Mouse (Mus musculus) forebrain, embryonic 11.5 days (tissue): ENCODE measurements around the gene Cep104. TPM values are rescaled to one million over a fixed set of nuclear protein-coding genes. Genes with fewer than 3 reads are reported as not detected.

Experiments
- ATAC-seq: fragments of 200-750 bp; cut with Nextera tagmentation; replicated peaks from 2 replicates; pipeline ENCODE4 v1.8.0; 2017; ENCODE audit warnings: moderate TSS enrichment; ENCODE audit not compliant: low FRiP score
- DNase-seq: peaks from one replicate; pipeline ENCODE4 v3.0.0-alpha.2; 2017; ENCODE audit warnings: low spot score
- H3K27ac ChIP-seq: fragments of 300-500 bp; sonication (generic); 2 replicates; pipeline ENCODE4 v1.5.1; 2014; ENCODE audit warnings: low read depth, low read length
- H3K27me3 ChIP-seq: fragments of 300-500 bp; sonication (generic); 2 replicates; pipeline ENCODE4 v1.6.1; 2014; ENCODE audit warnings: mild to moderate bottlenecking, low read length, mixed read lengths; ENCODE audit not compliant: control insufficient read depth, insufficient read depth
- H3K36me3 ChIP-seq: fragments of 300-500 bp; sonication (generic); 2 replicates; pipeline ENCODE4 v1.6.1; 2014; ENCODE audit warnings: mild to moderate bottlenecking, low read length, moderate library complexity, mixed read lengths; ENCODE audit not compliant: control insufficient read depth, insufficient read depth
- H3K4me1 ChIP-seq: fragments of 300-500 bp; sonication (generic); replicated peaks from 2 replicates; pipeline ENCODE4 v1.6.1; 2014; ENCODE audit warnings: low read length, mixed read lengths; ENCODE audit not compliant: control insufficient read depth, insufficient read depth
- H3K4me2 ChIP-seq: fragments of 300-500 bp; sonication (generic); 2 replicates; pipeline ENCODE4 v1.6.1; 2014; ENCODE audit warnings: low read depth, mild to moderate bottlenecking, low read length, moderate library complexity, mixed read lengths; ENCODE audit not compliant: severe bottlenecking
- H3K4me3 ChIP-seq: fragments of 300-500 bp; sonication (generic); 2 replicates; pipeline ENCODE4 v1.5.1; 2014; ENCODE audit warnings: low read depth, low read length
- H3K9ac ChIP-seq: fragments of 300-500 bp; sonication (generic); 2 replicates; pipeline ENCODE4 v1.6.1; 2014; ENCODE audit warnings: low read length
- H3K9me3 ChIP-seq: fragments of 300-500 bp; sonication (generic); 2 replicates; pipeline ENCODE4 v1.6.1; 2016; ENCODE audit warnings: low read length, mixed read lengths; ENCODE audit not compliant: control insufficient read depth
- WGBS: fragments of 180-500 bp; shearing (Covaris S2); extraction: QIAGEN DNeasy Blood & Tissue Kit; methylation state at CpG from one replicate; pipeline ENCODE4 v1.1.7; 2014; 5-methylcytosine and 5-hydroxymethylcytosine counted together
- polyA plus RNA-seq: library from polyadenylated mRNA; unstranded; fragments of >200 nt; fragmentation: Nextera tagmentation; extraction: Ambion mirVana; gene quantifications from 2 replicates; pipeline ENCODE4 v1.2.1, GENCODE M21; 2014

Cep104 gene
- polyA plus RNA-seq, 1 experiment from 2014 or later = 22.6 TPM

DNA sequence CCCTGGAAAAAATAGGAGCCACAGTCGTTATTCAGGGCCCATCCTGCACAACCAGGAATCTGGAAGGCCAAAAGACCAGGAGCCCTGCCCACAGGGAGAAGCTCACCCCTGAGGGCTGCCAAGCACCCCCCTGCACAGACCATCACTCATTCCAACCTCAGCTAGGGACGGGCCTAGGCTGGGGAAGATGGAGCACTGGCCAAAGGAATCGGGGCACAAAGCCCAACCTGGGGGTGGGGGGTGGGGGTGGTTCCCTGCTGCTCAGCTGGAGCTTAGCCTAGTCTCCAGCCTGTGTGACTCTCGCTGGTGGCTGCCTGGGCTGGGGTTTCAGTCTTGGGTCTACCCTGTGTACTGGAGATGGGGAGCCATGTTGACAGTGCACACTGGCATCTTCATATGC, 47.9 kb downstream of the Cep104 start:
- no peak for ATAC-seq
- Histone ChIP-seq H3K4me2 (no peak overlapping the region), H3K4me3 (no peak overlapping the region), H3K36me3 (peaks cover 12% of the 10 kb centered on the region; the same call in 1 of the 2 replicates), H3K9me3 (no peaks in the 10 kb centered on the region), H3K9ac (no peak overlapping the region), H3K4me1 (peaks cover 5% of the 10 kb centered on the region; the same call in 1 of the 2 replicates), H3K27me3 (peaks cover 2% of the 10 kb centered on the region), H3K27ac (no peak overlapping the region)
- no peak for DNase-seq
- WGBS = 32% methylated on average over 4 of the region's 4 CpGs

DNA sequence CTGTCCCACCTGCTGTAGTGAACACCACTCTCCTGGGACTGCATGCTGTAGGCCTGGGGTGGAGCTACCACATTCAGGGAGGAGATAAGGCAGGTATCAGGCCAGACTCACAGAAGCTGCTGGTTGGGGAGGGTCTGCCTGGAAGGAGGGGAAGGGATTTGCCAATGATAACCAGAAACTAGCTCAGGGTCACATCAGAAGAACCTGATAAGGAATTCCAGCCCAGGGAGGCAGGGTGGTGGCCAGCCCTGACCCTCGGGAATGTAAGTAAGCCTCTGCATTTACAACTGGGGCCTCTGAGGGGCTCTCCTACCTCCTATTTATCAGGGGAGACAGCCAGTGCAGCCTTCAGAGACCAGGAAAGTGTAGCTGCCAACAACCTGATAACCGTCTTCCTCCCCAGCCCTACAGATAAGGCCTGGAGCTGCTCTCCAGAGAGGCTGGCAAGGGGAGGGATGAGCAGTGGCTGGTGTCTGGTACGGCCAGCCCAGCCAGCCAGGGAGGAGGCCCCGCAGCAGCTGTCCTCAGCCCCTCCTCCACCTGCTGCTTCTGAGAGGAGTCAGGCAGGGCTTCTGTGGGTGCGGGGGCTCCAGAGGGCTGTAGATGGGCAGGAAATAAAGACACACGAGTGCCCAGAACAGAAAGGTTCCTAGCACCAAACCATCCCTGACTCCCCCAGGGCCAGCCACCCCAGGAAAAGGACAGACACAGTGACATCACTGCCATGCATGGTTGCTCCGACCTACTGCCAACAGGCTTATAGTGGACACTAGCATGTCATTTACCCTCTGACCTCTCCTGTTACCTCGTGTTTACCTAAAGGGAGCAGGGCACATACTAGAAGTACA, 49.0 kb downstream of the Cep104 start:
- peaks cover 6% of the 10 kb centered on the region; the same call in 1 of the 2 replicates for H3K36me3 ChIP-seq
- WGBS = 29% methylated on average over 8 of the region's 8 CpGs
- no peaks in the 10 kb centered on the region for H3K9me3 ChIP-seq
- H3K4me1 ChIP-seq = peaks cover 5% of the 10 kb centered on the region; the same call in 1 of the 2 replicates
- DNase-seq = peak; percentile 58
- peaks cover 2% of the 10 kb centered on the region for H3K27me3 ChIP-seq
- H3K27ac ChIP-seq = no peak overlapping the region
- no peak for ATAC-seq
- H3K4me2 ChIP-seq = no peak overlapping the region
- no peak overlapping the region for H3K4me3 ChIP-seq
- H3K9ac ChIP-seq = no peak overlapping the region

DNA sequence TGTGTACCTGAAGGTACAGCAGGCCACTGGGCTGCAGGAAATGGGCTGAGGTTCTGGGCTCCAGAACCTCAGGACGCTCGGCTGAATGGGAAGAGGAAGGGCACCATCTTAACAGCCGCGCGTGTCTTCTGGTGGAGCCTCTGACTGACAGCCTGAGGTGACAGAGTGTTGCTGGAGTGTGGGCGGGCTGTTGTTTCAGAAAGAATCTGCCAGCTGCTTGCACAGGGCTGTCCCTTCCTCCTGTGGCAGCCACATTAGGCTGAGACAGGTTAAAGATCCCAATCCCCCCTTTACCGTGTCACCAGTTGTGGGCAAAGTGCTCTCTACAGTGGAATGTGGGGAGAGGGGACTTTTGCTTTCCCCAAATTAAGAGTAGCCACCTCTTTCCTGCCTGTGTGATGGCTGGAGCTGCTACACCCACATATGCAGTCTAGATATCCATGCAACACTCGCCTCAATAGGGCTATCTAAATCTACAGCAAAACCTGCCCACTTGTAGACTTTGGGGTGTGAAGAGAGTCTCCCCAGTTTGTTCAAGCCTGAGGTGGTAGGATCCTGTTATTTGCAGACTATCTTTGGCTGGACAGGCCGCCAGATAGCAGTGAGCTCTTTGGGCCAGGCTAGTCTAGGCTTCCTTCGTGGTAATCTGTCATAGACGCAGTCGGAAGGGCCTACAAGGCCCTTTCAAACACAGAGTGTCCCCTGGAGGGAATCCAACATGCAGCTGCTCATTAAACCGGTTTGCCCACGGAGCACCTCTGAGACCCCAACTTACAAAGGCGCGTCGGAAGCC, 49.9 kb downstream of the Cep104 start:
- ATAC-seq (no peak), DNase-seq (no peak)
- Histone ChIP-seq H3K27ac (no peak overlapping the region), H3K4me2 (peak overlapping the region; percentile 54; the same call in 1 of the 2 replicates), H3K9me3 (no peaks in the 10 kb centered on the region), H3K27me3 (peaks cover 2% of the 10 kb centered on the region), H3K4me1 (peaks cover 5% of the 10 kb centered on the region; the same call in 1 of the 2 replicates), H3K4me3 (peak overlapping the region; percentile 14; the same call in 1 of the 2 replicates), H3K9ac (no peak overlapping the region), H3K36me3 (peaks cover 6% of the 10 kb centered on the region; the same call in 1 of the 2 replicates)
- 39% methylated on average over 17 of the region's 17 CpGs for WGBS

DNA sequence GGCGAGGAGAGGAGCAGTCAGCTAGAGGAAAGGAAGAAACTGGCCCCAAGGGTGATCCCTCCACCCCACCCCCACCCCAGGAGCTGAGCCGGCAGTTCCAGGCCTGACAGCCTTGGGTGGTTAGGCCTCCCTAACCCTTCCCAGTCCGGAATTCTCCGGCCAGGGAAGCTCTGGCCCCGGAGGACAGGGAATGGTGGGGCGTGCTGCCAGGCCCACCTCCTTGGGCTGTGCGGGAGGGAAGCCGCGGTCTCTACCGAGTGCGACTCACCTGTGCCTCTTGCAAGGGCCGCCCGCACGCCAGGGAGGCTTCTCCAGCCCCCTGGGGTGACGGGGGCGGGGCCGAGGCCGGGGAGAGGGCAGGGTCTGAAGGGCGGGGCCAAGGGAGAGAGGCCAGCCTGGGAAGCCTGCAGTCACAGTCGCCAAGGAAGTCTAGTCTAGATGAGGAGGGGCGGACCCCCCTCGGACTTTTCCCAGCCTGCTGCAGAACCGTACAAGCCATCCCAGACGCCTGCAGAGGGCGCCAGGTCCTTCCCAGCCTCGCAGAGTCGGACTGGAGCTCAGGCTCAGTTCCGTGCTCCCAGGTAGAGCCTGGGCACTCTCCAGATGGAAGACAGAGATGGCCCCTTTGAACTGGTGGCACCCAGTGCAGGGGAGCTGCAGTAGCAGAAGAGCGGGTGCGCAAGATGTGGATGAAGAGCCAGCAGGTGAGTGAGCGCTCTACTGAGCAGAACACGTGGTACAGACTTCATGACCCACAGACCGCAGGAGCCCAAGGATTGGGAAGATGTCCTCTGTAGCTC, 50.8 kb downstream of the Cep104 start, which contains the start of gene Smim1:
Smim1 (minus strand) TSS at position 590 of the 800 bp plus-strand sequence.
- H3K4me2 ChIP-seq = peak within 1 kb of the TSS; percentile 54
- H3K27me3 ChIP-seq = peaks cover 2% of the 10 kb centered on the region
- peaks cover 2% of the 10 kb centered on the region; the same call in 1 of the 2 replicates for H3K36me3 ChIP-seq
- H3K9ac ChIP-seq = peak within 1 kb of the TSS; percentile 35
- peaks cover 5% of the 10 kb centered on the region; the same call in 1 of the 2 replicates for H3K4me1 ChIP-seq
- peak within 1 kb of the TSS; percentile 14 for H3K4me3 ChIP-seq
- H3K9me3 ChIP-seq = no peaks in the 10 kb centered on the region
- WGBS = 4% methylated on average over 33 of the region's 33 CpGs
- peak; percentile 47 for ATAC-seq
- no peak within 1 kb of the TSS for H3K27ac ChIP-seq
- peak; percentile 80 for DNase-seq

DNA sequence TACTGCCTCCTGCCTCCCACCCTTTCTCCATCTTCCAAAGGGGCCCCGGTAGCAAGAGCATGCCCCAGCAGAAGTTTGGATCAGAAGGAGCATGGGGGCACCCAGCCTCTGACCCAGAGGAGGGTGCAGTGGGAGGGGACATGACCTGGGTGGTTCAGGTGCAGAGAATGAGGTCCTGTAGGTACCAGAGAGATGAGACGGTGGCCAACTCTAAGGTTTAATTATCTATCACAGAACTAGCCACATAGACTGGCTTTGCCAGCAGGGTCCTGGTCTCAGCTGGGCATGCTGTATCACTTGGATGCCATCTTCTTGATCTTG, 51.4 kb downstream of the Cep104 start:
- ATAC-seq (no peak), DNase-seq (no peak)
- H3K9ac ChIP-seq = peak overlapping the region; percentile 35; the same call in 1 of the 2 replicates
- peaks cover 2% of the 10 kb centered on the region for H3K27me3 ChIP-seq
- H3K9me3 ChIP-seq = no peaks in the 10 kb centered on the region
- peak overlapping the region; percentile 14; the same call in 1 of the 2 replicates for H3K4me3 ChIP-seq
- no peaks in the 10 kb centered on the region for H3K36me3 ChIP-seq
- peak overlapping the region; percentile 54 for H3K4me2 ChIP-seq
- 24% methylated on average over 2 of the region's 2 CpGs for WGBS
- H3K4me1 ChIP-seq = peaks cover 5% of the 10 kb centered on the region; the same call in 1 of the 2 replicates
- no peak overlapping the region for H3K27ac ChIP-seq

DNA sequence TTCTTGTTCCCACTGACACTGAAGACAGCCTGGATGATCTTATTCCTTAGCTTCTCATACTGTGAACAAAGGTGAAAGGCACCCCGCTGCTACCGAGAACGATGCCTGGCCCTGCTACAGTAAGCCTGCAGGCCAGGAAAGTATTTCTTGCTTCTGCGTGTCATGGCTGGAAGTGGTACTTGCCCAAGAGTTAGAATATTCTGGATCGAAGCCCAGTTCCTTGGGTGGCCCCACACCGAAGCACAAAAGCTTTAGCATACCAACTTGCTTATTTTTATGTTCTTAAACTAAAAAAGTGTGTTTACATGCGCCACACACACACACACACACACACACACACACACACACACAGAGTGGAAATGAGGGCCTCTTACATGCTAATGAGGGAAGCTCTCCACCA, 53.1 kb downstream of the Cep104 start:
- Histone ChIP-seq H3K9ac (no peak overlapping the region), H3K9me3 (no peaks in the 10 kb centered on the region), H3K4me2 (no peak overlapping the region), H3K4me3 (no peak overlapping the region), H3K27ac (no peak overlapping the region), H3K4me1 (peaks cover 5% of the 10 kb centered on the region; the same call in 1 of the 2 replicates), H3K27me3 (peaks cover 2% of the 10 kb centered on the region), H3K36me3 (no peaks in the 10 kb centered on the region)
- 82% methylated on average over 7 of the region's 7 CpGs for WGBS
- no peak for ATAC-seq
- DNase-seq = no peak

DNA sequence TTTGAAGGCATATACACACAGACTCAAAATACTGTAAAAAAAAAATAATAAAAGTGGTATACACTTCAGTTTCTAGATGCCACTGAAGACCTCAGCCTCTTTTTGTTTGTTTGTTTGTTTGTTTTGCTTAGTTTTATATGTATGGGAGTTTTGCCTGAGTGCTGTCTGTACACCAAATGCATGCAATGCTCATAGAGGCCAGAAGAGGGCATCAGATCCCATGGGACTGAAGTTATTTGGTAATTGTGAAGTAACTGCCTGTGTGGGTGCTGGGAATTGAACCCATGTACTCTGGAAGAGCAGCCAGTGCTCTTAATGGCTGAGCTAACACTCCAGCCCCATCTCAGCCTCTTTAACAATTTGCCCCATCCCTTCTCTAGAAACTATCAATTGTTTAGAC, 53.7 kb downstream of the Cep104 start:
- H3K4me1 ChIP-seq = peaks cover 5% of the 10 kb centered on the region; the same call in 1 of the 2 replicates
- no peak overlapping the region for H3K4me2 ChIP-seq
- no peak for ATAC-seq
- H3K27me3 ChIP-seq = peaks cover 2% of the 10 kb centered on the region
- no peak overlapping the region for H3K27ac ChIP-seq
- H3K9ac ChIP-seq = no peak overlapping the region
- H3K36me3 ChIP-seq = no peaks in the 10 kb centered on the region
- no peak for DNase-seq
- H3K9me3 ChIP-seq = no peaks in the 10 kb centered on the region
- H3K4me3 ChIP-seq = no peak overlapping the region

DNA sequence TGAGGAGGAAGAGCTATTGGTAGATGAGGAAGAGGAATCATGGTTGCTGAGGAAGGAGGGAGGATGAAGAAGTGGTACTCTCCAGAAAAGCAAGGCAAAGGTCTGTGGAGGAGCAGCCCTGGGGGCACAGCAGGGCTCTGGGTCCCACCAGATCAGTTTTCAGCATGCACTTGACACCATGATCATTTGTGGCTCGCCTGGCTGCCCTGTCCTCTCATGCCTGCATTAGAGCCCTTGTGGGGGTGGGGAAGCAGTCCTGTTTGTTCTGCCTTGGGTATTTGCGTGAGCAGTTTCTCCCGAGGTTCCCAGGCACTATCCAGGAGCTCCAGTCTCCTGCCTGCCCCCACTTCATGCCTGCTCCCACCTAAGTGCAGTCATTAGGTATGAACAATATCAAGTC, 62.1 kb downstream of the Cep104 start:
- H3K27ac ChIP-seq = no peak overlapping the region

More for the DNA sequence above, 62.1 kb downstream of the Cep104 start:
- 63% methylated on average over 3 of the region's 3 CpGs for WGBS
- H3K4me1 ChIP-seq = no peaks in the 10 kb centered on the region
- no peaks in the 10 kb centered on the region for H3K9me3 ChIP-seq
- no peak for DNase-seq
- H3K27me3 ChIP-seq = no peaks in the 10 kb centered on the region
- no peak overlapping the region for H3K4me2 ChIP-seq
- no peak overlapping the region for H3K4me3 ChIP-seq
- H3K36me3 ChIP-seq = no peaks in the 10 kb centered on the region
- ATAC-seq = no peak
- no peak overlapping the region for H3K9ac ChIP-seq
